Mouse (Mus musculus) stomach, embryonic 14.5 days (tissue): ENCODE measurements around the gene 1700028J19Rik. TPM values are rescaled to one million over a fixed set of nuclear protein-coding genes. Genes with fewer than 3 reads are reported as not detected.
"Not testable (repeated sequence)": the region's sequence is repeated elsewhere in the genome, so short reads cannot be mapped to it uniquely, and the experiment has no call there.

Experiments
- ATAC-seq: fragments of 200-750 bp; cut with Nextera tagmentation; 2 replicates; pipeline ENCODE4 v1.8.0; 2017; ENCODE audit warnings: low read depth, moderate TSS enrichment; ENCODE audit not compliant: insufficient number of reproducible peaks, insufficient read depth, low FRiP score
- H3K27ac ChIP-seq: fragments of 300-500 bp; sonication (generic); 2 replicates; pipeline ENCODE4 v1.5.1; 2014; ENCODE audit warnings: mild to moderate bottlenecking, low read length, moderate library complexity, mixed read lengths
- H3K27me3 ChIP-seq: fragments of 300-500 bp; sonication (generic); 2 replicates; pipeline ENCODE4 v1.6.1; 2014; ENCODE audit warnings: low read length, control low read depth, mixed read lengths; ENCODE audit not compliant: control insufficient read depth, insufficient read depth
- H3K36me3 ChIP-seq: fragments of 300-500 bp; sonication (generic); 2 replicates; pipeline ENCODE4 v1.6.1; 2014; ENCODE audit warnings: mild to moderate bottlenecking, control low read depth, low read length, moderate library complexity, mixed read lengths; ENCODE audit not compliant: control insufficient read depth, insufficient read depth
- H3K4me1 ChIP-seq: fragments of 300-500 bp; sonication (generic); 2 replicates; pipeline ENCODE4 v1.6.1; 2014; ENCODE audit warnings: low read length, control low read depth, mixed read lengths; ENCODE audit not compliant: control insufficient read depth, insufficient read depth
- H3K4me2 ChIP-seq: fragments of 300-500 bp; sonication (generic); replicated peaks from 2 replicates; pipeline ENCODE4 v1.6.1; 2014; ENCODE audit warnings: low read depth, low read length, control low read depth
- H3K4me3 ChIP-seq: fragments of 300-500 bp; sonication (generic); 2 replicates; pipeline ENCODE4 v1.5.1; 2014; ENCODE audit warnings: low read depth, low read length, control low read depth
- H3K9ac ChIP-seq: fragments of 300-500 bp; sonication (generic); replicated peaks from 2 replicates; pipeline ENCODE4 v1.6.1; 2014; ENCODE audit warnings: low read depth, mild to moderate bottlenecking, control low read depth, low read length, moderate library complexity, mixed read lengths
- H3K9me3 ChIP-seq: fragments of 300-500 bp; sonication (generic); 2 replicates; pipeline ENCODE4 v1.6.1; 2016; ENCODE audit warnings: low read depth, low read length, control low read depth; ENCODE audit not compliant: control insufficient read depth
- WGBS: fragments of 180-500 bp; shearing (Covaris S2); extraction: QIAGEN DNeasy Blood & Tissue Kit; methylation state at CpG from one replicate; pipeline ENCODE4 v1.1.7; 2014; 5-methylcytosine and 5-hydroxymethylcytosine counted together
- polyA plus RNA-seq: library from polyadenylated mRNA; unstranded; fragments of >200 nt; fragmentation: Nextera tagmentation; extraction: Ambion mirVana; gene quantifications from 2 replicates; pipeline ENCODE4 v1.2.1, GENCODE M21; 2014

1700028J19Rik gene
- polyA plus RNA-seq, 1 experiment from 2014 or later = 1.5 TPM

- peaks cover 16% of the 10 kb centered on the region; the same call in 1 of the 2 replicates for H3K4me1 ChIP-seq
- peak overlapping the region; percentile 84 for H3K4me2 ChIP-seq
- WGBS = 0% methylated on average over 22 of the region's 23 CpGs
- peak; percentile 14; the same call in 1 of the 2 replicates for ATAC-seq
- H3K36me3 ChIP-seq = peaks cover 32% of the 10 kb centered on the region
- no peaks in the 10 kb centered on the region for H3K27me3 ChIP-seq
- peak overlapping the region; percentile 77 for H3K4me3 ChIP-seq
- peak overlapping the region; percentile 87 for H3K9ac ChIP-seq
- peak overlapping the region; percentile 93 for H3K27ac ChIP-seq
- H3K9me3 ChIP-seq = no peaks in the 10 kb centered on the region
These were observed 532 bp upstream of the 1700028J19Rik start for GRCm38 (mm10) chr7:44246984-44247470.

GRCm38 (mm10) chr7:44244080-44244479 is 2.4 kb downstream of the 1700028J19Rik start:
- Histone ChIP-seq H3K27ac (no peak overlapping the region), H3K4me3 (no peak overlapping the region), H3K9ac (no peak overlapping the region), H3K9me3 (no peaks in the 10 kb centered on the region), H3K27me3 (no peaks in the 10 kb centered on the region), H3K4me2 (no peak overlapping the region), H3K4me1 (peaks cover 16% of the 10 kb centered on the region; the same call in 1 of the 2 replicates), H3K36me3 (peaks cover 9% of the 10 kb centered on the region; the same call in 1 of the 2 replicates)
- WGBS = 53% methylated on average over 1 of the region's 1 CpGs
- no peak for ATAC-seq

- H3K4me3 ChIP-seq = no peak overlapping the region
- ATAC-seq = no peak
- 68% methylated on average over 2 of the region's 2 CpGs for WGBS
- H3K27ac ChIP-seq = no peak overlapping the region
- H3K9ac ChIP-seq = no peak overlapping the region
- H3K27me3 ChIP-seq = no peaks in the 10 kb centered on the region
- no peak overlapping the region for H3K4me2 ChIP-seq
- peaks cover 5% of the 10 kb centered on the region; the same call in 1 of the 2 replicates for H3K4me1 ChIP-seq
- H3K36me3 ChIP-seq = no peaks in the 10 kb centered on the region
- H3K9me3 ChIP-seq = no peaks in the 10 kb centered on the region
These were observed 5.3 kb downstream of the 1700028J19Rik start for GRCm38 (mm10) chr7:44241163-44241562.

DNA sequence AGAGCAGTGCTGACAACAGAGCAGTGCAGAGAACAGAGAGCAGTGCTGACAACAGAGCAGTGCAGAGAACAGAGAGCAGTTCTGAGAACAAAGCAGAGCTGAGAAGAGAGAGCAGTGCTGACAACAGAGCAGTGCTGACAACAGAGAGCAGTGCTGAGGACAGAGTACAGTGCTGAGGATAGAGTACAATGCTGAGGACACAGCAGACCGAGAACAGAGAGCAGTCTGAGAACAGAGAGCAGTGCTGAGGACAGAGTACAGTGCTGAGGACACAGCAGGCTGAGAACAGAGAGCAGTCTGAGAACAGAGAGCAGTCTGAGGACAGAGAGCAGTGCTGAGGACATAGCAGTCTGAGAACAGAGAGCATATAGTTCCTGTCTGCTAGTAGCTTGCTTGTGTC is 5.8 kb downstream of the 1700028J19Rik start:
- H3K27me3 ChIP-seq = no peaks in the 10 kb centered on the region
- no peak for ATAC-seq
- H3K4me3 ChIP-seq = no peak overlapping the region
- H3K36me3 ChIP-seq = no peaks in the 10 kb centered on the region
- H3K4me2 ChIP-seq = no peak overlapping the region
- peaks cover 5% of the 10 kb centered on the region; the same call in 1 of the 2 replicates for H3K4me1 ChIP-seq
- H3K27ac ChIP-seq = no peak overlapping the region
- WGBS = 29% methylated on average over 1 of the region's 1 CpGs
- H3K9ac ChIP-seq = no peak overlapping the region
- H3K9me3 ChIP-seq = no peaks in the 10 kb centered on the region

DNA sequence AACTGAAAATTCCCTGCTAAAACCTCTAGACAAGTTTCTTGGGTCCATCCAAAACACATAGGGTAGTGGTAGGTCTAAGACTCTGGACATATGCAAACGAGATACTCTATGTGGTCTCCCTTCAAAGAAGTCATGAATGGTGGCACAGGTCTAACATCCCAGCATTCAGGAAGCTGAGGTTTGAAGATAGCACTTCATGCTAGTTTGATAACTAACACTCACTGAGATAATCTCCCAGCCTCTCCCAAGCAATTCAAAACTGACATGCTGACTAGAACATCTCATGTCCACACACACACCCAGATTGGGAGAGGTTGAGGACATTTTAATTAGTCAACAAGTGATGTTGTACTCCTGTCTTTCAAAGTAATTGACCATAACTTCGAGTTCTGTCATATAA is 6.6 kb downstream of the 1700028J19Rik start:
- Histone ChIP-seq H3K27me3 (no peaks in the 10 kb centered on the region), H3K4me3 (no peak overlapping the region), H3K9me3 (no peaks in the 10 kb centered on the region), H3K4me2 (no peak overlapping the region), H3K27ac (no peak overlapping the region), H3K9ac (no peak overlapping the region), H3K4me1 (no peaks in the 10 kb centered on the region), H3K36me3 (no peaks in the 10 kb centered on the region)
- ATAC-seq = no peak
- WGBS = 46% methylated on average over 2 of the region's 2 CpGs

GRCm38 (mm10) chr7:44235909-44236308 is 10.6 kb downstream of the 1700028J19Rik start, which contains the start of gene Gm36864:
Gene Gm36864 (plus strand): TSS chr7:44236177.
- Histone ChIP-seq H3K27me3 (no peaks in the 10 kb centered on the region), H3K9me3 (no peaks in the 10 kb centered on the region), H3K4me3 (no peak within 1 kb of the TSS), H3K4me1 (no peaks in the 10 kb centered on the region), H3K27ac (no peak within 1 kb of the TSS), H3K36me3 (no peaks in the 10 kb centered on the region), H3K4me2 (no peak within 1 kb of the TSS), H3K9ac (no peak within 1 kb of the TSS)
- no peak for ATAC-seq
- 83% methylated on average over 3 of the region's 3 CpGs for WGBS

GRCm38 (mm10) chr7:44225076-44225475 is 21.4 kb downstream of the 1700028J19Rik start, which contains the start of gene Klk1:
Gene Klk1 (plus strand): TSS chr7:44225360.
- WGBS = 14% methylated on average over 1 of the region's 1 CpGs
- Histone ChIP-seq H3K4me3 (no peak within 1 kb of the TSS), H3K4me2 (no peak within 1 kb of the TSS), H3K9ac (no peak within 1 kb of the TSS), H3K9me3 (no peaks in the 10 kb centered on the region), H3K36me3 (no peaks in the 10 kb centered on the region), H3K4me1 (no peaks in the 10 kb centered on the region), H3K27ac (no peak within 1 kb of the TSS), H3K27me3 (no peaks in the 10 kb centered on the region)
- ATAC-seq = no peak

DNA sequence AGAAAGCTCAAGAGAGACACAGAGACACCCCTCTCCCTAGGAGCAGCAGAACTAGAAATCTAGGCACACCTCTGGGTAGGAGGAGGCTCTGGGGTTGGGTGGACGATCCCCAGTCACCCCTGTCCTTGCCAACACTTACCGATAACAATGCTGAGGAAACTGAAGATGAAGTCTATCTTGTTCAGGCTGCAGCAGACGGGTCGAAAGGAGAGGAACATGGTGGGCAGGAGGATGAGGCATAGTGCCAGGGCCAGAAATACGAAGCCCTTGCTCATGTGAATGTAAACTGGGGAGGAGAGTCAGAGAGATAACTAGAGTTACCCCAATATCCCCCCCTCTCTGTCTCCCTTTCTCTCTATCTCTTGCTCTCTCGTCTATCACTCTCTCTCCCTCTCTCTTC is 24.2 kb downstream of the 1700028J19Rik start:
- not testable (repeated sequence) for H3K9ac ChIP-seq, H3K4me3 ChIP-seq, H3K9me3 ChIP-seq, H3K4me1 ChIP-seq, H3K27me3 ChIP-seq, ATAC-seq, H3K4me2 ChIP-seq, H3K27ac ChIP-seq, H3K36me3 ChIP-seq
- WGBS = 77% methylated on average over 6 of the region's 6 CpGs

DNA sequence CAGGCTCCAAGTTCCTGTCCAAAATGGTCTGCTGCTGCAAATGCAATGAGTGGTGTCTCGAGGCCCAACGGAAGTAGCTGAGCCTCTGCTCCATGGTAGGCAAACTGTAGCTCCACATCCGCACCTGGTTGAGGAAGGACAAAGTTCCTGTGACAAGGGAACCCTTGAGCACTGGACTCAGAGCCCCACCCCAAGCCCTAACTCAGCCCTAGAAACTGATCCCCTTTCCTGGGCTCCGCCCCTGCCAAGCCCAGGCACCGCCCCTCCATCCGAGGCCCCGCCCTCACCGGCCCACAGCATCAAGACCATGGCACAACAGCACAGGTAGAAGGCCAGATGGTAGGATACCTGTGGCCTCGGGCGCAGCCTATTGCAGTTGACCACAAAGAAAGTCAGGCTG is 24.9 kb downstream of the 1700028J19Rik start:
- not testable (repeated sequence) for H3K9me3 ChIP-seq, H3K4me2 ChIP-seq, H3K4me1 ChIP-seq, H3K27ac ChIP-seq, H3K36me3 ChIP-seq, H3K4me3 ChIP-seq, H3K9ac ChIP-seq, H3K27me3 ChIP-seq
- ATAC-seq = 0 out of 2 replicates have a peak, but pooled peaks have one; percentile 6
- 66% methylated on average over 8 of the region's 10 CpGs for WGBS
